Mouse (Mus musculus) lung, adult 2 months (tissue): ENCODE results near the gene Glp1r.

Experiments
- CTCF ChIP-seq: fragments of 200-500 bp; IDR thresholded peaks from 2 replicates; pipeline ENCODE4 v1.5.1; 2011; ENCODE audit warnings: mild to moderate bottlenecking, low read length, control low read depth; ENCODE audit not compliant: insufficient read depth
- POLR2A ChIP-seq: fragments of 200-500 bp; IDR thresholded peaks from 2 replicates; pipeline ENCODE4 v1.6.1; 2011; ENCODE audit warnings: low read depth, mild to moderate bottlenecking, control low read depth, low read length, borderline replicate concordance; ENCODE audit errors: extremely low read depth

- TF ChIP-seq CTCF (no peak), POLR2A (no peak)
These were observed 52.7 kb downstream of the Glp1r start, which contains the start of gene Umodl1 for GRCm38 (mm10) chr17:30954340-30954739.
